Mouse (Mus musculus) neural tube, embryonic 12.5 days (tissue): ENCODE measurements around the gene Evi2. TPM values are rescaled to one million over a fixed set of nuclear protein-coding genes. Genes with fewer than 3 reads are reported as not detected.

Experiments used
- ATAC-seq: fragments of 200-750 bp; cut with Nextera tagmentation; 2 replicates; pipeline ENCODE4 v1.8.0; 2017; ENCODE audit warnings: low read depth, mild to moderate bottlenecking, moderate TSS enrichment, moderate library complexity; ENCODE audit not compliant: low FRiP score
- H3K27ac ChIP-seq: fragments of 300-500 bp; sonication (generic); 2 replicates; pipeline ENCODE4 v1.5.1; 2016
- H3K27me3 ChIP-seq: fragments of 300-500 bp; sonication (generic); replicated peaks from 2 replicates; pipeline ENCODE4 v1.6.1; 2016; ENCODE audit warnings: mild to moderate bottlenecking
- H3K36me3 ChIP-seq: fragments of 300-500 bp; sonication (generic); 2 replicates; pipeline ENCODE4 v1.6.1; 2016; ENCODE audit warnings: mild to moderate bottlenecking
- H3K4me1 ChIP-seq: fragments of 300-500 bp; sonication (generic); 2 replicates; pipeline ENCODE4 v1.6.1; 2016
- H3K4me2 ChIP-seq: fragments of 300-500 bp; sonication (generic); replicated peaks from 2 replicates; pipeline ENCODE4 v1.6.1; 2016; ENCODE audit warnings: mild to moderate bottlenecking
- H3K4me3 ChIP-seq: fragments of 300-500 bp; sonication (generic); 2 replicates; pipeline ENCODE4 v1.5.1; 2016
- H3K9ac ChIP-seq: fragments of 300-500 bp; sonication (generic); 2 replicates; pipeline ENCODE4 v1.6.1; 2016; ENCODE audit warnings: mild to moderate bottlenecking
- H3K9me3 ChIP-seq: fragments of 300-500 bp; sonication (generic); 2 replicates; pipeline ENCODE4 v1.6.1; 2016; ENCODE audit warnings: mild to moderate bottlenecking
- WGBS: fragments of 180-500 bp; shearing (Covaris S2); methylation state at CpG from one replicate; pipeline ENCODE4 v1.1.7; 2016; 5-methylcytosine and 5-hydroxymethylcytosine counted together
- polyA plus RNA-seq: library from polyadenylated mRNA; unstranded; fragments of >200 nt; fragmentation: Nextera tagmentation; extraction: Ambion mirVana; gene quantifications from 2 replicates; pipeline ENCODE4 v1.2.1, GENCODE M21; 2016

Evi2 gene
- polyA plus RNA-seq, 1 experiment from 2014 or later = 1.3 TPM

DNA sequence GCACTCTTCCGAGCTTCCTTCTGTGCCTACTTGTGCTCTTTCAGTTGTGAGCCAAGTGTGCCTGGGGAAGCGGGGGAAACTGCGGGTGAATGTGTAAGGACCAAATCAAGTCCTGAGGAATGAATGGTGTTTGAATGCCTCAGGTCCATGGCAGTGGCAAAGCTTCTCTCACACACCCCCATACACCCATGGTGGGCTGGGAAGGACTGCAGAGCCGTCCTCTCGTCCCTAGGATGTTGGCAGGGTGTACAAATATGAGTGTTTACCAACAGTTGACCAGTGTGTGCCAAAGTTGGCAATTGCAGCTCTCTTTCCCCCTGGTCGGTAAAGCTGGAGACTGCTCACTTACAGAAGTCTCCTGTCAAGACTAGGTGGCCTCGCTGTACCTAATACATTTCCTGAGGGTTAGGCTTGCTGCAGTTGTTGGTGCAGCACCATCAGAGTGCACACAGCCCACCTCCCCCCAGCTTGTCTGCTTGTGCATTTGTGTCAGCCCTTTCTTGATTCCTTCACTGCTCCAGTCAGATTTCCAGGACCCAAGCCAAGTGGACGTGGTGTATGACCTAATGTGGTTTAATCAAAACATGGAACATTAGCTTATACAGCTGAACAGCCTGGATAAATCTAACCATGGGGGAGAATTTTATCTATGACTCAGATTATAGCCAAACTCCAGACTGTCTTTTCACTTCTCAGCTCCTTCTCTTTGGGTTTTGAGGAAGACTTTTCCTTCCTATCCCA, 3.7 kb upstream of the Evi2 start:
- WGBS = 90% methylated on average over 8 of the region's 8 CpGs

DNA sequence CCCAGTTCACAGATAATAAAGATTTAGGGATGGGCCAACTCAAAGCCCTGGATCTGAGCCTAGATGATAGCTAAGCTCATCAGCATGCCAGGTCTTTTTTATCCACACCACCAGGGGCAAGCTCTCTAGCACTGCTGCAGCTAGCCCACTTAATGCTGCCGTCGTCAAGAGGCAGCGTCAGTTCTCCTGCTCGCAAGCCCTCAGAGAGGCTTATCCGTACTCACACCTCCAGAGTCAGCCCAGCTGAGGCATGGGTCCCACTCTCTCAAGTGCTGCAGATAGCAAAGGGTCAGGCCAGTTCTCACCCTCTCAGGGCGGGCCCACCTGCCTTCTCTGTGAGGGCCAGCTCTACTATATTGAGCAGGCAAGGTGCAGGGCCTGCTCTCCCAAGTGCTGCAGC, 2.9 kb upstream of the Evi2 start:
- ATAC-seq = no peak
- H3K4me3 ChIP-seq = no peak overlapping the region
- H3K27me3 ChIP-seq = no peaks in the 10 kb centered on the region
- no peak overlapping the region for H3K27ac ChIP-seq
- H3K4me2 ChIP-seq = no peak overlapping the region
- H3K4me1 ChIP-seq = no peaks in the 10 kb centered on the region
- H3K36me3 ChIP-seq = 0 out of 2 replicates have a peak, but pooled peaks cover 5% of the 10 kb centered on the region
- H3K9ac ChIP-seq = no peak overlapping the region
- no peaks in the 10 kb centered on the region for H3K9me3 ChIP-seq
- 91% methylated on average over 6 of the region's 6 CpGs for WGBS

More for the DNA sequence above, 3.7 kb upstream of the Evi2 start:
- Histone ChIP-seq H3K9ac (no peak overlapping the region), H3K36me3 (0 out of 2 replicates have a peak, but pooled peaks cover 3% of the 10 kb centered on the region), H3K4me2 (no peak overlapping the region), H3K27ac (no peak overlapping the region), H3K4me1 (no peaks in the 10 kb centered on the region), H3K9me3 (no peaks in the 10 kb centered on the region), H3K27me3 (no peaks in the 10 kb centered on the region), H3K4me3 (no peak overlapping the region)
- ATAC-seq = no peak

DNA sequence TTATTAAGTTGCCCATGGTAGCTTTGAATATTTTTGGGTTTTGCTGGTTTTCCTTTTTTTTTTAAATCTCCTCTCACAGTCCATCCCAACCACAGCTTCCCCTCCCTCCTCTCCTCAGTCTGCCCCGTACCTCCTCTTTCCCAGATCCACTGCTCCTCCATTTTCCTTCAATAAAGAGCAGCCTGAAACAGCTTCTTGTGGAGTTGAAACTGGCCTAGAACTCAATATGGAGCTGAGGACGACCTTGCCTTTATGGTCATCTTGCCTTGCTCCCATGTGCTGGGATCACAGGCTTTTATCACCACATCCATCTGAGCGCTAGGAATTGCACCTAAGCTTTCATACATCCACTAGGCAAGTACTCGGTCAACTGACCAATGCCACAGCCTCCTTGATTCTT, 1.1 kb upstream of the Evi2 start:
- H3K27me3 ChIP-seq = no peaks in the 10 kb centered on the region
- H3K36me3 ChIP-seq = peaks cover 2% of the 10 kb centered on the region; the same call in 1 of the 2 replicates
- no peaks in the 10 kb centered on the region for H3K9me3 ChIP-seq
- no peaks in the 10 kb centered on the region for H3K4me1 ChIP-seq
- H3K4me2 ChIP-seq = no peak overlapping the region
- H3K4me3 ChIP-seq = no peak overlapping the region
- no peak overlapping the region for H3K9ac ChIP-seq
- WGBS = 91% methylated on average over 4 of the region's 4 CpGs
- no peak overlapping the region for H3K27ac ChIP-seq
- ATAC-seq = no peak

DNA sequence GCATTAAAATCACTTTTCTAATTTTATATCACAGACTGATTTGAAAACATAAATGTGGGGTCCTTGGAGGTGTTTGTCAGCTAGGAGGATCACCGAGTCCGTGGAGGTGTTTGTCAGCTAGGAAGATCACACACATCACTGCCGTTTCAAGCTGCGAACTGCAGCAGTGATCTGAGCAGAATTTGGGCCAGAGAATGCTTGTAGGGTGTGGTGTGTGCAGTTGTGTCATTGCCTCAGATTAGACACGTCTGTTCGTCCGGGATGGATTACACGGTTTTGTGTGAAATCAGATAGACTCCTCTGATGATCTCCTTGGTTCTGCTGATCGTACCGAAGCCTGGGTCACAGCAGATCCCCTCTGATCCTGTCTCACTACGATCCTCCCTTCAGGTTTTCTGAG, 385 bp upstream of the Evi2 start:
- Histone ChIP-seq H3K9ac (no peak overlapping the region), H3K36me3 (peaks cover 2% of the 10 kb centered on the region; the same call in 1 of the 2 replicates), H3K4me2 (no peak overlapping the region), H3K27ac (no peak overlapping the region), H3K4me3 (no peak overlapping the region), H3K27me3 (no peaks in the 10 kb centered on the region), H3K4me1 (no peaks in the 10 kb centered on the region), H3K9me3 (no peaks in the 10 kb centered on the region)
- WGBS = 92% methylated on average over 11 of the region's 11 CpGs
- no peak for ATAC-seq

DNA sequence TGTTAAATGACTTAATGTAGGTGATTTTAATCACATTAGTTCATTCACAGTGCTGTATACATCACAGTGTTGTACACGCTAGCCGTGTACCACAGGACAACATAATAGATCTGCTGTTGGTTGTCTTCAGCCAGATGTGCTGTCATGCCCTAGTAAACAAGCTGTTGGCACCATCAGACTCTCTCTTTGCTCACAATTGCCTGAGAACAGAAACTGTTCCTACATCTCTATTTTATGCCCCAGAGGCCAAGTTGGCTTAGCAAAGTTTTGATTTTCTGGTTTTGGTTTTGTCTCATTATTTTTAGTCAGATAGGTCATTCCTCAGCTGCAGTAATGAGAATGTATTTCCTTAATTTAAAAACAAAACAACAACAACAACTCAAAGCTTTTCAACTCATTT, 653 bp downstream of the Evi2 start:
- Histone ChIP-seq H3K27ac (no peak overlapping the region), H3K4me1 (no peaks in the 10 kb centered on the region), H3K9ac (no peak overlapping the region), H3K4me2 (no peak overlapping the region), H3K4me3 (no peak overlapping the region), H3K27me3 (no peaks in the 10 kb centered on the region), H3K36me3 (peaks cover 2% of the 10 kb centered on the region; the same call in 1 of the 2 replicates), H3K9me3 (no peaks in the 10 kb centered on the region)
- ATAC-seq = no peak
- WGBS = 88% methylated on average over 2 of the region's 2 CpGs

DNA sequence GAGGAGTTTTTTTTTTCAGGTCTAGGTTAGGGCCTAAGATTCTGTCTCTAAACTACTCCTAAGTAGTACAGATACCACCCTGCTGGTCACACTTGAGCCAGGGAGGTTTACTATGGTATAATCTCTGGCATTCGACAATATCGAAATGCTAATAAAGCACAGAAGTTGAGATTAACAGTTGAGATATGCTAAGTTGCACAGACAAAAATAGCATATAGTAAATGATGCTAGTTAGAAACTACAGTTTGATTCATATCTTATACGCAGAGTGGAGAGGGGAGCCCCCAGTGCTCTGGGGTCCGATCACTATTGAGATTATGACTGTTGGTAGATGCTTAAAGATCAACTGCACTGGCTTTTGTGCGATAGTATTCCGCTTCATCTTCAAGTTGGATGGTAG, 1.2 kb downstream of the Evi2 start:
- no peak overlapping the region for H3K4me3 ChIP-seq
- no peak for ATAC-seq
- H3K4me2 ChIP-seq = no peak overlapping the region
- no peak overlapping the region for H3K9ac ChIP-seq
- H3K9me3 ChIP-seq = no peaks in the 10 kb centered on the region
- no peaks in the 10 kb centered on the region for H3K4me1 ChIP-seq
- no peak overlapping the region for H3K27ac ChIP-seq
- no peaks in the 10 kb centered on the region for H3K27me3 ChIP-seq
- peaks cover 2% of the 10 kb centered on the region; the same call in 1 of the 2 replicates for H3K36me3 ChIP-seq
- WGBS = 97% methylated on average over 6 of the region's 6 CpGs

DNA sequence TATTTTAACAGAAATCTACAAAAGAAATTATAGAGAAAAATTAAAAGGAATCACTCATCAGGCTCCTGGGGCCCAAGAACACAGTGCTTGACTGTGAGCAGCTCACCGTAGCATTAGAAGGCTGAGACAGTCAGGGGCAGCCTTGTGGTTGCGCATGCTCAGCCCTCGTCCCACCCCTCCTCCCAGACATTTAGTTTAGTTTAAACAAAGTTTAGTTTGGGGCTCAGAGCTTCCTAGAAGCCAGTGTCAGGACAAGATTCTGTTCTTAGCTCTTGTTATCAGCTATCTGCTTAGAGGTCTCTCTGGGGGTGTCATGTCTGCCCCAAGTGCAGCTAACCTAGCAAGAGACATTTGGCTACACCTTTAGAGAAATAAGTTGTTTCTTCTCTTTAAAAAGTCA, 1.8 kb downstream of the Evi2 start:
- Histone ChIP-seq H3K4me1 (no peaks in the 10 kb centered on the region), H3K27me3 (no peaks in the 10 kb centered on the region), H3K27ac (no peak overlapping the region), H3K9ac (no peak overlapping the region), H3K36me3 (peaks cover 2% of the 10 kb centered on the region; the same call in 1 of the 2 replicates), H3K4me3 (no peak overlapping the region), H3K9me3 (no peaks in the 10 kb centered on the region), H3K4me2 (no peak overlapping the region)
- WGBS = 91% methylated on average over 3 of the region's 3 CpGs
- no peak for ATAC-seq

DNA sequence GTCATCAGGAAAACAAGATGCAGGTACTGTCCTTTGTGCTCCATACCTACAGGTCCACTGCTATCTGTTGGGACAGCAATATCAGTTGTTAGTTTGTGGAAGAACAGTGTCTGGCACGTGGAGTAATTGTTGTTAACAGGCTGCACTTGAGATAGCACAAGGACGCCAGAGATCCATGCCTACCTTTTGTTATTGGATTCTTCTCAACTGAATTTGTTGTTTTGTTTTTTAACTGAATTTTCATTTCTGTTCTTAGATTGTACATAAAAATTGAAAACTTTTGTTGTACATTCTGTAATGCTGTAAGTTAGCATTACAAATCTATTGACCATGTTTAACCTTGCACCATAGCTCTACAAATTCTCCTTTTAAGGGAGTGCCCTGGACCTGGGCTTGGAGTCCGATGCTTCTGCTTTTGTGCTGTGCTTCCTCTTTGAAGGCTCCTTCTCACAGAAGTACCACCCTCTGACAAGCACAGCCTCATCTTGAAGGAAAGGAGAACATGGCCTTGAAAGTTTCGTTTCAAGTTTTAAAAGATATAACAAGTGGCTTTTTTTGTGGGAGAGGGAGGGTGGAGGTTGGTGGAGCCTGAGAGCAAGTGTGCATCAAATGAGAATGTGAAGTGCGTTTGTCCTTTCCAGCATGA, 2.5 kb downstream of the Evi2 start:
- no peak for ATAC-seq
- H3K4me1 ChIP-seq = no peaks in the 10 kb centered on the region
- no peak overlapping the region for H3K27ac ChIP-seq
- 93% methylated on average over 5 of the region's 5 CpGs for WGBS
- H3K9ac ChIP-seq = no peak overlapping the region
- H3K27me3 ChIP-seq = no peaks in the 10 kb centered on the region
- H3K4me2 ChIP-seq = no peak overlapping the region
- no peaks in the 10 kb centered on the region for H3K9me3 ChIP-seq
- H3K36me3 ChIP-seq = peaks cover 2% of the 10 kb centered on the region; the same call in 1 of the 2 replicates
- H3K4me3 ChIP-seq = no peak overlapping the region

DNA sequence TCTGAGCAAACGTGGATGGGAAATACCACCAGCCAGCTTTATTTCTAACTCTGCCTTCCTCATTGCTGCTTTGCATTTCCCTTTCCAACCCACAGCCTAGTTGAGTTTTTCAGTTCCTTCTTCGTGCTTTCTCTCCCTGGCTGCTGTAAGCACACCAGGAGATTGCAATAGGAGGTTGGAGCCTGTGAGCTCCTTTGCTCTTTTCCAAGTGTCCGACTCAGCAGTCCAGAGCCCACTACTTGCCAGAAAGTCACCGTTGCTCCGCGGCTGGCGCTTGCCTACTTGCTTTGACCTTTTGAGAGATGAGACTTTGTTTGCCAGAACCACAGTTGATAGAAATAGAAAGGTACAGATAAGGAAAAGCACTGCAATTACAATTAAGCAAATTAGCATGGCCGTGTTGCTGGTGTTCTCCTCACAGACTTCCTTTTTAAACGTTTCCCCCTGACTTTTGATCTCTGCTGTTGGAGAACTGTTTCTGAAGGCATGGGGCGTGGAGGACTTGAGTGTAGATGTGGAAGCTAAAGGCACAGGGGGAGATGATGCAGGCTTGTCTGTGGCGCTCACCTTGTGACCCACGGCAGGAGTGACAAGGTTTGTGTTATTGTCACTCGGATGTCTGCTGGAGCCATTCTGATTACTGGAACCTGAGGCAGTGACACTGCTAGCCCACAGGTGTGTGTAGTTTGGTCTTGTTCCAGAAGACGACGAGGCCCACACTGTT, 3.2 kb downstream of the Evi2 start:
- no peak for ATAC-seq

DNA sequence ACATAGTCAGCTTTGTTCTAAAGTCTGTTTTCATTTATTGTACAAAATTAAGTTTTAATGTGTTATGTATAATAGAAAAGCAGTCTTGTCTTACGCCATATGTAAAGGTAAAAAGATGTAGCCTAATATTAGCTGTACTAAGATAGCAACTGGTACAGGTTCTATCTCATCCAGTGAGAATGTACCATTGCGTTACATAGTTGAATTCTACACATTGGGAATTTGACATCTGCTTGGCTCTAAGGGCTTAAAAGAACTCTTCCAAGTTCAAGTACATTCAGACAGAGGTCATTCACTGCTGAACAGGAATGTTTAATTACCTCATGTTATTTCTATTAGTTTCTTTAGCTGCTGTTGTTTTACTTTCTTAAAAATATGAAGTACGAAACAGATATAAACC, 3.8 kb downstream of the Evi2 start:
- no peaks in the 10 kb centered on the region for H3K27me3 ChIP-seq
- no peak for ATAC-seq
- H3K9ac ChIP-seq = no peak overlapping the region
- H3K36me3 ChIP-seq = peaks cover 2% of the 10 kb centered on the region; the same call in 1 of the 2 replicates
- H3K4me2 ChIP-seq = no peak overlapping the region
- no peak overlapping the region for H3K4me3 ChIP-seq
- no peaks in the 10 kb centered on the region for H3K9me3 ChIP-seq
- 97% methylated on average over 3 of the region's 3 CpGs for WGBS
- H3K27ac ChIP-seq = no peak overlapping the region
- H3K4me1 ChIP-seq = no peaks in the 10 kb centered on the region

More for the DNA sequence above, 3.2 kb downstream of the Evi2 start:
- Histone ChIP-seq H3K4me2 (no peak overlapping the region), H3K4me3 (no peak overlapping the region), H3K27me3 (no peaks in the 10 kb centered on the region), H3K4me1 (no peaks in the 10 kb centered on the region), H3K27ac (no peak overlapping the region), H3K9ac (no peak overlapping the region), H3K36me3 (peaks cover 2% of the 10 kb centered on the region; the same call in 1 of the 2 replicates), H3K9me3 (no peaks in the 10 kb centered on the region)
- 88% methylated on average over 15 of the region's 15 CpGs for WGBS

DNA sequence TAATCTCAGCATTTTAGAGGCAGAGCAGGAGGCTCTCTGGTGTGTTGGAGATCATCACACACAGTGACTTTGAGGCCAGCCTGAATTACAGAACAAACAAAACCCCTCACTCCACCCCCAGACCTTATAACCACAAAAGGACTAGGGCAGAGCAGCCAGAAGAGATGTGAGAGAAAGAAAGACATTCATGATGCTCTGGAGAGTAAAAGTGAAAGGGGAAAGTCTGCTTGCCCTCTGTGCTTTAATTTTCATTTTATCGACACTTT, 6.1 kb downstream of the Evi2 start:
- H3K9me3 ChIP-seq = no peaks in the 10 kb centered on the region
- no peak overlapping the region for H3K4me2 ChIP-seq
- H3K9ac ChIP-seq = no peak overlapping the region
- no peaks in the 10 kb centered on the region for H3K4me1 ChIP-seq
- no peak overlapping the region for H3K27ac ChIP-seq
- 88% methylated on average over 1 of the region's 1 CpGs for WGBS
- H3K4me3 ChIP-seq = no peak overlapping the region
- peaks cover 2% of the 10 kb centered on the region; the same call in 1 of the 2 replicates for H3K36me3 ChIP-seq
- no peak for ATAC-seq
- H3K27me3 ChIP-seq = no peaks in the 10 kb centered on the region

DNA sequence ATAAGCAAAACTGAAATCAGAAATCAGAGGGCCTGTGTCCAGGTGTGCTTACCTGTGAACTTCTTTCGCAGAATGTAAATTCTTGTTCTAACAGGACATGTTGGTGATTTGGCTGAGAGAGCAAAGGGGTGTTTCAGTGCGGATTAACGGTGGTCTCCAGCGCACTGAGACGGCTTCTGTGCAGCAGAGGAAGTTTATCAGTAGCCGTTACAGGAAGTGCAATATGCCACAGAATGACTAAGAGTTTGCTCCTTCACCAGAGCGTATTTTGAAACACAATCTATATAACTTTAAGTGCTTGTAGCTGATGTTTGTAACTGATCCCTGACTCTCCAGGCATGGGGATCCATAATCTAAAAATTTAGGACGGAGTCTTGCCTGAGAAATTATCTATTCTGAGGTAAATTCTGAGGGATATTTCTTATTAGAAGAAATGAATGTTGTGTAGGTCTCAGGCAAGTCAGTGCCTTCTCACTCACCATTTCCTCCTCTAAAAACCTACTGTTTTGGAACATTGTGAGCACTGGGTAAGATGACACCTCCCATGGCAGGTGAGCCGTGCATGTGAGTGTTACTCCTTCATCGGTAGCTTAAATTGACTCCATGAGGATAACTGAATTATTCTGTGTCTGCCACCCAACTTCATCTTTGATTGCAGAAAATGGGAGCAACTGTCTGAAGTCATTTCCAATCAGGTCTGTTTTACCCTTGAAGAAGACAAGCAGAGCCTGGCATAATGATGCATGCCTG, 6.7 kb downstream of the Evi2 start, which contains the start of gene Evi2b:
Evi2b (minus strand) TSS at position 203 of the 750 bp plus-strand sequence.
- H3K4me3 ChIP-seq = no peak within 1 kb of the TSS
- H3K9me3 ChIP-seq = no peaks in the 10 kb centered on the region
- H3K4me1 ChIP-seq = no peaks in the 10 kb centered on the region
- H3K36me3 ChIP-seq = peaks cover 2% of the 10 kb centered on the region; the same call in 1 of the 2 replicates
- H3K27ac ChIP-seq = no peak within 1 kb of the TSS
- WGBS = 87% methylated on average over 10 of the region's 10 CpGs
- H3K4me2 ChIP-seq = no peak within 1 kb of the TSS
- no peak within 1 kb of the TSS for H3K9ac ChIP-seq
- no peaks in the 10 kb centered on the region for H3K27me3 ChIP-seq
- no peak for ATAC-seq
